Mouse (Mus musculus): Measurements from ENCODE around the gene Zfp160. TPM values are rescaled to one million over a fixed set of nuclear protein-coding genes. Genes with fewer than 3 reads are reported as not detected.

Zfp160 gene
- total RNA-seq, 2 experiments from 2014 or later: 31.5 to 32.3 TPM

Other genes starting within 250 kb of the Zfp160 start
- gene Vmn1r228, start 222.7 kb upstream of the Zfp160 start, total RNA-seq (2021): not detected
- not detected for gene Vmn1r229, start 197.3 kb upstream of the Zfp160 start, total RNA-seq (2021)
- not detected for gene Vmn1r230, start 168.5 kb upstream of the Zfp160 start, total RNA-seq (2021)
- gene Vmn1r231, start 103.8 kb upstream of the Zfp160 start, total RNA-seq (2021): not detected
- gene Vmn1r232, start 89.2 kb upstream of the Zfp160 start, total RNA-seq (2021): not detected
- 100 to 1,000 TPM; 340 to 365 TPM for gene Ppp2r1a, start 63.6 kb upstream of the Zfp160 start, total RNA-seq (2021)
- gene Vmn1r233, start 12.4 kb upstream of the Zfp160 start, total RNA-seq (2021): not detected
- gene Vmn1r234, start 217.2 kb downstream of the Zfp160 start, total RNA-seq (2021): not detected
- not detected for gene Vmn1r235, start 247.5 kb downstream of the Zfp160 start, total RNA-seq (2021)